Mouse (Mus musculus): ENCODE measurements around the gene Xrcc4. TPM values are rescaled to one million over a fixed set of nuclear protein-coding genes. Genes with fewer than 3 reads are reported as not detected.

Gene Xrcc4
- polyA plus RNA-seq (2015; fragmentation: Nextera tagmentation; extraction: Ambion mirVana), result 16.6 and 19.2 TPM in 2 replicates

GRCm38 (mm10) chr13:90088962-90089824 is at the start of gene Xrcc4, which contains the start of gene Tmem167:
Gene Xrcc4 (minus strand): TSS chr13:90089608.
Gene Tmem167 (plus strand): TSS chr13:90089123.

GRCm38 (mm10) chr13:89741766-89742685 is 347.4 kb downstream of the Xrcc4 start, which contains the start of gene Vcan:
Gene Vcan (minus strand): TSS chr13:89742509.

Other genes with a start within 250 kb of the Xrcc4 start
- 37.3 and 39.1 TPM in 2 replicates for gene Tmem167, start 485 bp downstream of the Xrcc4 start, polyA plus RNA-seq (2015; fragmentation: Nextera tagmentation; extraction: Ambion mirVana)